In the genomic region with DNA sequence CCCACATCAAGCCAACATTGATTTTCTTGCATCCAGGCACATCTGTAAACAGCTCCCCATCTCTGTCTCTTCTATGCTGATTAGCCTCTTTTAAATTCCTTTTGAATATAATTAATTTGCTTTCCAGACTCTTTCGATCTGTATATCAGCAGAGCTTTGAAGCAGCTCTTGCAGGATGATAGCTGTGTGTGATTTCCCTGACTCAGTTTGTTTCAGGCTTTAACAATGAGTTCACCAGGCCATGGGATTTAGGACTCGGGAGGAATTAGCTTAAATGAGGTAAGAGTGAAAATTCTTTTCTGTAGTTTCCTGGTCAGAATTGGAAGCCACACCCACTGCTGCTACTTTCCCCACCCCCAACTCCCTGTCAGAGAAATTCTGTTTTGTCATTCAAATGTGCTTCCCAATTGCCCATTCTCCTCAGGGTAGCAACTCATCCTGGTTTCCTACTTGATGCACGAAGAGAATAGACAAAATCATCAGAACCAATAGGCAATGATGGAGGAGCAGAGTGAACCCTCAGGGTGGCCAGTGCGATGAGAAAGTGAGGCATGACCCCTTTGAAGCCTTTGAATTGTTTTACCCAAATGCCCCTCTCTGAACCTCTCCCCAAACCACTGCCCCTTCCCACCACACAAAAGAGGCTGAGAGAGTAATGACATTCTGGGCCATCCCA, we compare ENCODE assay signal across 13 mouse cellular contexts.
DNase-seq lines count a peak whose midpoint lies in the region; ATAC-seq and TF ChIP-seq lines count a peak whose summit lies in the region.
"Had no signal": no experiment of that assay in that cellular context is flagged by ENCODE, and none has a peak within 500 bp of the region (broad histone marks: within the 10 kb centered on the region; RNA-seq: fewer than 3 reads in every experiment).

No protein-coding gene starts in this region.

- H3K27me3 ChIP-seq in embryonic facial prominence, embryonic 11.5 days (ENCODE audit: control insufficient read depth, insufficient read depth, low read length): no peaks in the 10 kb centered on the region
- no peaks in the 10 kb centered on the region for H3K27me3 ChIP-seq in embryonic facial prominence, embryonic 10.5 days (replicated peaks; ENCODE audit: low read depth, poor library complexity, severe bottlenecking)
- no peaks in the 10 kb centered on the region for H3K27me3 ChIP-seq in forebrain, postnatal 0 days (ENCODE audit: insufficient read depth, low read length)
- H3K27me3 ChIP-seq in midbrain, embryonic 12.5 days: no peaks in the 10 kb centered on the region

- H3K36me3 ChIP-seq in embryonic facial prominence, embryonic 11.5 days (replicated peaks; ENCODE audit: control insufficient read depth, insufficient read depth, low read depth, low read length): no peaks in the 10 kb centered on the region
- no peaks in the 10 kb centered on the region for H3K36me3 ChIP-seq in embryonic facial prominence, embryonic 10.5 days (replicated peaks)
- H3K36me3 ChIP-seq in forebrain, postnatal 0 days (ENCODE audit: insufficient read depth): no peaks in the 10 kb centered on the region
- H3K36me3 ChIP-seq in midbrain, embryonic 12.5 days: no peaks in the 10 kb centered on the region
- H3K36me3 ChIP-seq: G1E had no signal

- no peaks in the 10 kb centered on the region for H3K9me3 ChIP-seq in embryonic facial prominence, embryonic 11.5 days (replicated peaks; ENCODE audit: control insufficient read depth, low read length)
- H3K9me3 ChIP-seq in embryonic facial prominence, embryonic 10.5 days: no peaks in the 10 kb centered on the region
- no peaks in the 10 kb centered on the region for H3K9me3 ChIP-seq in forebrain, postnatal 0 days (ENCODE audit: low read length)
- H3K9me3 ChIP-seq in midbrain, embryonic 12.5 days: no peaks in the 10 kb centered on the region
- H3K9me3 ChIP-seq: G1E had no signal

- no peak overlapping the region for H3K4me3 ChIP-seq in embryonic facial prominence, embryonic 11.5 days (ENCODE audit: low read depth, low read length)
- H3K4me3 ChIP-seq in embryonic facial prominence, embryonic 10.5 days: no peak overlapping the region
- H3K4me3 ChIP-seq in forebrain, postnatal 0 days (ENCODE audit: low read depth, low read length): no peak overlapping the region
- no peak overlapping the region for H3K4me3 ChIP-seq in midbrain, embryonic 12.5 days
- H3K4me3 ChIP-seq: heart, adult 2 months had no signal

- ATAC-seq in embryonic facial prominence, embryonic 11.5 days (replicated peaks; ENCODE audit: insufficient number of reproducible peaks, low FRiP score, low TSS enrichment, low read depth): peak; percentile 75
- peak; percentile 77 for ATAC-seq in forebrain, postnatal 0 days
- ATAC-seq in midbrain, embryonic 12.5 days (ENCODE audit: low FRiP score, low read depth): peak; percentile 82

- TF ChIP-seq CTCF in forebrain, postnatal 0 days (IDR thresholded peaks at IDR 0.05; ENCODE audit: low read depth): no peak

- no peaks in the 10 kb centered on the region for H3K4me1 ChIP-seq in embryonic facial prominence, embryonic 11.5 days (ENCODE audit: control insufficient read depth, insufficient read depth, low read length)
- H3K4me1 ChIP-seq in embryonic facial prominence, embryonic 10.5 days: peaks cover 15% of the 10 kb centered on the region
- no peaks in the 10 kb centered on the region; the same call in 1 of the 2 replicates for H3K4me1 ChIP-seq in forebrain, postnatal 0 days (ENCODE audit: insufficient read depth)
- H3K4me1 ChIP-seq in midbrain, embryonic 12.5 days: peaks cover 36% of the 10 kb centered on the region

- H3K4me2 ChIP-seq in embryonic facial prominence, embryonic 11.5 days (ENCODE audit: low read depth, low read length): no peak overlapping the region
- no peak overlapping the region for H3K4me2 ChIP-seq in forebrain, postnatal 0 days (ENCODE audit: low read depth)
- H3K4me2 ChIP-seq in midbrain, embryonic 12.5 days (replicated peaks): peak overlapping the region; percentile 38

- H3K27ac ChIP-seq in embryonic facial prominence, embryonic 11.5 days (replicated peaks; ENCODE audit: low read depth, low read length): no peak overlapping the region
- no peak overlapping the region; the same call in 1 of the 2 replicates for H3K27ac ChIP-seq in embryonic facial prominence, embryonic 10.5 days (replicated peaks)
- no peak overlapping the region for H3K27ac ChIP-seq in forebrain, postnatal 0 days (ENCODE audit: low read depth, low read length)
- H3K27ac ChIP-seq in midbrain, embryonic 12.5 days (replicated peaks): peak overlapping the region; percentile 63
- H3K27ac ChIP-seq: heart, adult 2 months had no signal

- 28% methylated on average over 4 of the region's 4 CpGs for WGBS in embryonic facial prominence, embryonic 11.5 days
- WGBS in embryonic facial prominence, embryonic 10.5 days: 27% methylated on average over 4 of the region's 4 CpGs
- 10% methylated on average over 4 of the region's 4 CpGs for WGBS in forebrain, postnatal 0 days
- 5% methylated on average over 4 of the region's 4 CpGs for WGBS in midbrain, embryonic 12.5 days

- DNase-seq in embryonic facial prominence, embryonic 11.5 days (ENCODE audit: low spot score): no peak
- DNase-seq in embryonic facial prominence, embryonic 10.5 days (ENCODE audit: low spot score): no peak
- no peak for DNase-seq in forebrain, postnatal 0 days
- peak; percentile 84 for DNase-seq in retina, embryonic 14.5 days (ENCODE audit: low spot score)
- no peak for DNase-seq in lung, postnatal 36 days
- DNase-seq in adrenal gland, postnatal 4 days (ENCODE audit: low spot score in 2 of 2): no peak
- no peak for DNase-seq in gastrocnemius, postnatal 4 days (ENCODE audit: low spot score in 2 of 2)
- DNase-seq: heart, adult 2 months; heart, postnatal 4 days; kidney, postnatal 14 days; thymus, postnatal 14 days had no signal

- no peak overlapping the region for H3K9ac ChIP-seq in embryonic facial prominence, embryonic 11.5 days (replicated peaks; ENCODE audit: low read length)
- H3K9ac ChIP-seq in forebrain, postnatal 0 days: no peak overlapping the region
- no peak overlapping the region for H3K9ac ChIP-seq in midbrain, embryonic 12.5 days (replicated peaks)
